Mouse (Mus musculus): ENCODE measurements around the gene Serpinh1. TPM values are rescaled to one million over a fixed set of nuclear protein-coding genes. Genes with fewer than 3 reads are reported as not detected.

The Serpinh1 gene
- 94.4 and 97.4 TPM in 2 replicates for polyA plus RNA-seq (2012; rRNA removed)

- WGBS, result 11% methylated on average over 35 of the region's 35 CpGs
- no peak for DNase-seq (ENCODE audit: low read depth, low spot score)
These were observed at the start of gene Serpinh1 for GRCm38 (mm10) chr7:99352526-99353400. TSS of gene Serpinh1 (minus strand) at chr7:99353239.

- WGBS, result 73% methylated on average over 6 of the region's 6 CpGs
- DNase-seq (ENCODE audit: low read depth, low spot score), result no peak
These were observed 49.4 kb upstream of the Serpinh1 start for GRCm38 (mm10) chr7:99402477-99402876.

GRCm38 (mm10) chr7:99401373-99401772, 48.3 kb upstream of the Serpinh1 start:
- DNase-seq (ENCODE audit: low read depth, low spot score), result no peak
- WGBS, result 84% methylated on average over 8 of the region's 8 CpGs

- no peak for DNase-seq (ENCODE audit: low read depth, low spot score)
- 74% methylated on average over 11 of the region's 11 CpGs for WGBS
These were observed 44.1 kb upstream of the Serpinh1 start for GRCm38 (mm10) chr7:99396994-99397659.

GRCm38 (mm10) chr7:99395908-99396616, 43.0 kb upstream of the Serpinh1 start:
- WGBS, result 89% methylated on average over 11 of the region's 11 CpGs
- DNase-seq (ENCODE audit: low read depth, low spot score), result no peak

GRCm38 (mm10) chr7:99395385-99395784, 42.3 kb upstream of the Serpinh1 start:
- 85% methylated on average over 4 of the region's 4 CpGs for WGBS
- no peak for DNase-seq (ENCODE audit: low read depth, low spot score)

- no peak for DNase-seq (ENCODE audit: low read depth, low spot score)
- WGBS, result 71% methylated on average over 13 of the region's 13 CpGs
These were observed 40.8 kb upstream of the Serpinh1 start for GRCm38 (mm10) chr7:99393711-99394325.

- DNase-seq (ENCODE audit: low read depth, low spot score), result no peak
- 14% methylated on average over 2 of the region's 2 CpGs for WGBS
These were observed 39.7 kb upstream of the Serpinh1 start for GRCm38 (mm10) chr7:99392696-99393095.

GRCm38 (mm10) chr7:99390559-99390958, 37.5 kb upstream of the Serpinh1 start:
- WGBS, result 82% methylated on average over 4 of the region's 4 CpGs
- no peak for DNase-seq (ENCODE audit: low read depth, low spot score)

- DNase-seq (ENCODE audit: low read depth, low spot score), result no peak
- WGBS, result 84% methylated on average over 5 of the region's 5 CpGs
These were observed 34.3 kb upstream of the Serpinh1 start for GRCm38 (mm10) chr7:99387356-99387755.

- 90% methylated on average over 4 of the region's 4 CpGs for WGBS
These were observed 33.8 kb upstream of the Serpinh1 start for GRCm38 (mm10) chr7:99386811-99387210.

GRCm38 (mm10) chr7:99386030-99386429, 33.0 kb upstream of the Serpinh1 start:
- DNase-seq (ENCODE audit: low read depth, low spot score), result no peak

More at GRCm38 (mm10) chr7:99386811-99387210, 33.8 kb upstream of the Serpinh1 start:
- no peak for DNase-seq (ENCODE audit: low read depth, low spot score)

GRCm38 (mm10) chr7:99384101-99384611, 31.1 kb upstream of the Serpinh1 start:
- 34% methylated on average over 4 of the region's 4 CpGs for WGBS
- no peak for DNase-seq (ENCODE audit: low read depth, low spot score)

More at GRCm38 (mm10) chr7:99386030-99386429, 33.0 kb upstream of the Serpinh1 start:
- WGBS, result 84% methylated on average over 5 of the region's 5 CpGs

- no peak for DNase-seq (ENCODE audit: low read depth, low spot score)
- WGBS, result 40% methylated on average over 5 of the region's 5 CpGs
These were observed 30.2 kb upstream of the Serpinh1 start for GRCm38 (mm10) chr7:99383246-99383645.

- no peak for DNase-seq (ENCODE audit: low read depth, low spot score)
- 12% methylated on average over 30 of the region's 30 CpGs for WGBS
These were observed 29.3 kb upstream of the Serpinh1 start for GRCm38 (mm10) chr7:99382088-99383000.

- WGBS, result under 1% methylated on average over 66 of the region's 73 CpGs
- peak; percentile 85 for DNase-seq (ENCODE audit: low read depth, low spot score)
These were observed 28.4 kb upstream of the Serpinh1 start, which contains the start of gene Gdpd5 for GRCm38 (mm10) chr7:99381214-99382087. TSS of gene Gdpd5 (plus strand) at chr7:99381414.

- DNase-seq (ENCODE audit: low read depth, low spot score), result no peak
- WGBS, result under 1% methylated on average over 24 of the region's 24 CpGs
These were observed 27.6 kb upstream of the Serpinh1 start for GRCm38 (mm10) chr7:99380491-99381213.
